Mouse (Mus musculus) erythroblast, embryonic 14.5 days (primary cell): Measurements from ENCODE around the gene Zswim9. TPM values are rescaled to one million over a fixed set of nuclear protein-coding genes. Genes with fewer than 3 reads are reported as not detected.
"Not testable (repeated sequence)": the region's sequence is repeated elsewhere in the genome, so short reads cannot be mapped to it uniquely, and the experiment has no call there.

Experiments used
- H3K27me3 ChIP-seq: 2 replicates; pipeline ENCODE4 v1.6.1; 2012; ENCODE audit warnings: inconsistent platforms; ENCODE audit not compliant: control insufficient read depth
- H3K36me3 ChIP-seq: 2 replicates; pipeline ENCODE4 v1.6.1; 2012; ENCODE audit warnings: mild to moderate bottlenecking, inconsistent platforms; ENCODE audit not compliant: control insufficient read depth
- H3K4me1 ChIP-seq: 2 replicates; pipeline ENCODE4 v1.6.1; 2012; ENCODE audit warnings: inconsistent platforms; ENCODE audit not compliant: control insufficient read depth
- H3K4me3 ChIP-seq: replicated peaks from 2 replicates; pipeline ENCODE3; 2012; ENCODE audit warnings: moderate library complexity, mild to moderate bottlenecking, inconsistent platforms
- H3K9me3 ChIP-seq: 2 replicates; pipeline ENCODE4 v1.6.1; 2012; ENCODE audit warnings: low read length, inconsistent platforms, mixed read lengths; ENCODE audit not compliant: control insufficient read depth
- GATA1 ChIP-seq: IDR thresholded peaks from 2 replicates; pipeline ENCODE4 v1.6.1; 2012; ENCODE audit warnings: low read length, inconsistent platforms, mixed read lengths
- TAL1 ChIP-seq: IDR thresholded peaks from 3 replicates; pipeline ENCODE4 v1.6.1; 2012; ENCODE audit warnings: low read length, inconsistent platforms, mixed read lengths
- polyA plus RNA-seq: library from polyadenylated mRNA; stranded (reverse); fragments of >175 nt; gene quantifications from 2 replicates; pipeline ENCODE4 v1.2.3, GENCODE M21; 2012

Gene Zswim9
- polyA plus RNA-seq, 1 experiment, result 0.08 TPM

GRCm38 (mm10) chr7:13301643-13302042, 23.1 kb upstream of the Zswim9 start:
- no peaks in the 10 kb centered on the region for H3K4me1 ChIP-seq
- H3K9me3 ChIP-seq, result no peaks in the 10 kb centered on the region
- no peak for TF ChIP-seq GATA1
- no peak for TF ChIP-seq TAL1
- peaks cover 100% of the 10 kb centered on the region for H3K36me3 ChIP-seq
- H3K4me3 ChIP-seq, result no peak overlapping the region
- no peaks in the 10 kb centered on the region for H3K27me3 ChIP-seq

- no peaks in the 10 kb centered on the region for H3K9me3 ChIP-seq
- H3K27me3 ChIP-seq, result no peaks in the 10 kb centered on the region
- no peak overlapping the region for H3K4me3 ChIP-seq
- no peaks in the 10 kb centered on the region for H3K4me1 ChIP-seq
- no peak for TF ChIP-seq TAL1
- TF ChIP-seq GATA1, result no peak
- peaks cover 100% of the 10 kb centered on the region for H3K36me3 ChIP-seq
These were observed 20.3 kb upstream of the Zswim9 start for GRCm38 (mm10) chr7:13298821-13299220.

GRCm38 (mm10) chr7:13297636-13298035, 19.1 kb upstream of the Zswim9 start:
- Histone ChIP-seq H3K4me1 (no peaks in the 10 kb centered on the region), H3K9me3 (no peaks in the 10 kb centered on the region), H3K27me3 (no peaks in the 10 kb centered on the region), H3K4me3 (no peak overlapping the region), H3K36me3 (peaks cover 100% of the 10 kb centered on the region)
- TF ChIP-seq GATA1, result no peak
- TF ChIP-seq TAL1, result no peak

GRCm38 (mm10) chr7:13295256-13295655, 16.7 kb upstream of the Zswim9 start:
- Histone ChIP-seq H3K9me3 (no peaks in the 10 kb centered on the region), H3K27me3 (no peaks in the 10 kb centered on the region), H3K4me3 (no peak overlapping the region), H3K4me1 (no peaks in the 10 kb centered on the region), H3K36me3 (peaks cover 100% of the 10 kb centered on the region)
- TF ChIP-seq TAL1 (no peak), GATA1 (no peak)

GRCm38 (mm10) chr7:13293878-13294855, 15.6 kb upstream of the Zswim9 start:
- Histone ChIP-seq H3K27me3 (no peaks in the 10 kb centered on the region), H3K4me3 (no peak overlapping the region), H3K36me3 (peaks cover 100% of the 10 kb centered on the region), H3K9me3 (no peaks in the 10 kb centered on the region), H3K4me1 (no peaks in the 10 kb centered on the region)
- TF ChIP-seq TAL1 (no peak), GATA1 (no peak)

- no peak overlapping the region for H3K4me3 ChIP-seq
- TF ChIP-seq TAL1, result no peak
- no peak for TF ChIP-seq GATA1
- H3K27me3 ChIP-seq, result no peaks in the 10 kb centered on the region
- H3K4me1 ChIP-seq, result no peaks in the 10 kb centered on the region
- H3K9me3 ChIP-seq, result no peaks in the 10 kb centered on the region
- peaks cover 100% of the 10 kb centered on the region for H3K36me3 ChIP-seq
These were observed 12.8 kb upstream of the Zswim9 start for GRCm38 (mm10) chr7:13291370-13291769.

- peaks cover 100% of the 10 kb centered on the region for H3K36me3 ChIP-seq
- TF ChIP-seq GATA1, result no peak
- TF ChIP-seq TAL1, result no peak
- H3K9me3 ChIP-seq, result no peaks in the 10 kb centered on the region
- H3K4me3 ChIP-seq, result no peak overlapping the region
- H3K4me1 ChIP-seq, result no peaks in the 10 kb centered on the region
- no peaks in the 10 kb centered on the region for H3K27me3 ChIP-seq
These were observed 11.6 kb upstream of the Zswim9 start for GRCm38 (mm10) chr7:13290041-13290675.

GRCm38 (mm10) chr7:13288621-13289020, 10.1 kb upstream of the Zswim9 start:
- H3K36me3 ChIP-seq, result peaks cover 100% of the 10 kb centered on the region
- TF ChIP-seq TAL1 (no peak), GATA1 (no peak)
- no peaks in the 10 kb centered on the region for H3K9me3 ChIP-seq
- H3K4me3 ChIP-seq, result no peak overlapping the region
- H3K4me1 ChIP-seq, result no peaks in the 10 kb centered on the region
- H3K27me3 ChIP-seq, result no peaks in the 10 kb centered on the region

GRCm38 (mm10) chr7:13278957-13279356, 436 bp upstream of the Zswim9 start:
- Histone ChIP-seq H3K36me3 (peaks cover 76% of the 10 kb centered on the region), H3K4me3 (peak overlapping the region; percentile 65), H3K4me1 (peaks cover 40% of the 10 kb centered on the region)
- H3K27me3 ChIP-seq, H3K9me3 ChIP-seq: not testable (repeated sequence)
